Mouse (Mus musculus) brain, embryonic 14.5 days (tissue): ENCODE results near the gene Ppm1j.

ENCODE experiments used
- CTCF ChIP-seq: fragments of 200-500 bp; IDR thresholded peaks from 2 replicates; pipeline ENCODE4 v1.5.1; 2012; ENCODE audit warnings: inconsistent platforms, mild to moderate bottlenecking, moderate library complexity, borderline replicate concordance; ENCODE audit not compliant: insufficient read depth, insufficient read length; ENCODE audit errors: extremely low read depth
- POLR2A ChIP-seq: fragments of 200-500 bp; IDR thresholded peaks from 2 replicates; pipeline ENCODE4 v1.6.1; 2012; ENCODE audit warnings: mild to moderate bottlenecking, inconsistent platforms, borderline replicate concordance; ENCODE audit not compliant: poor library complexity, insufficient read depth, insufficient read length, severe bottlenecking; ENCODE audit errors: extremely low read depth

- TF ChIP-seq CTCF (no peak), POLR2A (no peak)
Observed at GRCm38 (mm10) chr3:104741954-104742353, 38.9 kb upstream of the Ppm1j start.
